Mouse (Mus musculus) gastrocnemius, adult 18-20 months (tissue): Measurements from ENCODE around the gene Slc6a5. TPM values are rescaled to one million over a fixed set of nuclear protein-coding genes. Genes with fewer than 3 reads are reported as not detected.
"Not testable (repeated sequence)": the region's sequence is repeated elsewhere in the genome, so short reads cannot be mapped to it uniquely, and the experiment has no call there.

Experiments
- DNase-seq: peaks from one replicate; pipeline ENCODE4 v3.0.0; 2021; ENCODE audit warnings: low spot score
- total RNA-seq, 2 experiments: library from RNA; stranded (reverse); gene quantifications; 2 replicates each; pipeline ENCODE4 v1.2.3; 2021

Gene Slc6a5
- total RNA-seq, 2 experiments from 2014 or later, result not detected

DNA sequence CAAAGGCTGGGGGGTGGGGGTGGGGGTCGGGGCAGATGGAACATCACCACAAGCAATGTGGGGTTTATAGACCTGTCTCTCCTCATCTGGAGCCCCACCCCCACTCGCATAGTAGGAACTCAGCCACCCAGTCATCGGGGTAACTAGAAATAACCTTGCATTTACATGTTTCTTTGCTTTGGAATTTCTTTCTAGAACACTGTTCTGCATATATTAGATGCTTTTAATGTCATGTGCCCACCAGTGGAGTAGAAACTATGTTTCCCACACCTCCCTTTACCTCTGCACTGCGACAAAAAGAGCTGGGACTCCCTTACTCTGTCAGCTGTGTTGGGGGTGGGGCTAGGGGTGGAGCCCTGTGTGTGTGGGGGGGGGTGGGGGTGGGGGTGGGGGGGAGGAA, 3.2 kb downstream of the Slc6a5 start:
- no peak for DNase-seq

DNA sequence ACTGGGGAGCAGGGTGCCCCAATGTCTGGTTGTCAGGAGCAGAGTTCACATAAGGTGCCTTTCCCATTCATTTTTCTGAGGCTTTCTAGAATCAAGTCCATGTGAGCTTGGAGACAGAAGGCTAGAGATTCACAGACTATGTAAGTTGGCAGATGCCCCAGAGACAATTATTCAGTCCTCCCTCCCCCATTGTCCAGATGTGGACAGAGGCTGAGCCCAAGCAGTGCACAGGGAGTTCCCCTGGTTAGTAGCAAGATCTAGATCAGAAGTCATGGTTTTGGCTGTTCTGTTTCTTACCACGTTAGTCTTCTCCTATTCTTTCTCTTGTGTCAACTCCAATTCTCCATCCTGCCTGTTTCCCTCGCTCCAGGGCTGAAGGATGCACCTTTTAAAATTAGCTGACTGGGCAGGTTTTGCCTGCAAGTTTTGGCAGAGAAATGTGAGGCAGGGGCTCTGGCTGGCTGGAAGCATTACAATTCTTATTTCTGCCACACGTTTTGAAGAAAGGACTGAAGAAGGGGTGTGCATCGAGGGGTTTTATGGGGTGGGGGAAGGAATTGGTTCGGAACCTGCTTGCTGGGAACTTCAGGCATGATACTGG, 3.9 kb downstream of the Slc6a5 start:
- no peak for DNase-seq

DNA sequence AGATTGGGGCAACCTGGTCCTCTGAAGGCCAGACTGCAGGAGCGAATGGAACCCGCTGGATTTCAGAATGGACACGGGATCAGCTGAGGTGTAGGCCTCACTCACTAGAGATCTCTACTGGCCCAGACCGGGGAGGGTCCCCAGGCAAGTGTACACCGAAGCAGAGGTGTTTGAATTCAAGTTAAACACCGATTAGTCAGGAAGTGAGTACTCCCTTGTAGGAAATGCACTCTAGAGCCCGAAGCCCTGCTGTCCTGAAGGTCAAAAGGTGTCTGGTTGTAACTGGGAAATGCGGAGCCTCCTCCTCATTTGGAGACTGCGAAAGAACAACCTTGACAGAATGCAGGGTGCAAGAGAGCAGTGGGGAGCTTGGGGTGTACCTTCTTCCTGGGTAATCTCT, 5.0 kb downstream of the Slc6a5 start:
- DNase-seq, result no peak

DNA sequence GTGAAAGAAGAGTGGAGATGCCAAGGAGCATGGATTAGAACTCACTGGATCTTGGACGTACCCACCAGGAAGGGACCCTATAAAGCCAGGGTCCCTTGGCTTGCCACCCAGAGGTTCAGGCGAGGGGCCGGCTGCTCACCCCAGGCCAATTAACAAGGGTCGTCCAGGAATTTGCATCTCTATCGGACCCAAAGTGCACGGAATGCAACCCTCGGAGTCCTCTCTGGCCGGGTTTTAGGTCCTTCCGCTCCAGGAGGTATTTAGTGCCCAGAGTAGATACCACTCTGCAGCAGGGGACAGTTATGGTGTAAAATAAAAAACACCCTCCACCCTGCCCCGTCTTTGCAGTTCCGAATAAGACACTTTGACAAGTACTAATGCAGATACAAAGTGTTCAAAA, 5.5 kb downstream of the Slc6a5 start:
- no peak for DNase-seq

DNA sequence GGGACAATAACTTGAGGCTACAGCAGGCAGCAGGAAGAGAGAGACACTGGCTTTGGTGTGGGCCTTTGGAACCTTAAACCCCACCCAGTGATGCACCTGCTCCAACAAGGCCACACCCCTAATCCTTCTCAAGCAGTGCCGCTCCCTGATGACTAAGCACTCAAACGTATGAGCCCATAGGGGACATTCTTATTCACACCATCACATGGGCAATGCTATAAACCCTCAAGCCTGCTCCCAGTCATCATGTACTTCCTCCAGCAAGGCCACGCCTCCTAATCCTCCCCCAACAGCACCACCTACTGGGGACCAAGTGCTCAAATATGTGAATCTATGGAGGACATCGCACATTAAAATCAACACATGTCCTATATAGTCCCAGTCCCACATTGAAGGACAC, 9.5 kb downstream of the Slc6a5 start:
- no peak for DNase-seq

DNA sequence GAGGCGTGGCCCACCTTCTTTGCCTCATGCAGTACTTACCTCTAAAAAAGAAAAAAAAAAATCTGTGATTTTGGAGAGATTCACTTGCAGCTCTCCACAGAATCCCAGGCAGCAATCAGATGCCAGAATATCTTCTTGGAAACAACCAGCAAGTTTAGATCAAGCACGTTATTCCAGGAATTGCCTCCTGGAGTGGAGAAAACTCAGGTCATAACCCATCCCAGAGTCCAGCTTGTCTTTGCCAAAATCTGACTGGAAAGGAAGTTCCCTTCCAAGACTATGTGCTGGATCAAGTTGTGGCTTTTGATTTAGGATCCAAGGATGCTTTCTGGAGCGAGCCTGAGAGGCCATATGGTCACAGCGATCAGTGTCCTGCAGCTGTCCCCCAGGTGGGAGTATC, 10.8 kb downstream of the Slc6a5 start:
- DNase-seq, result no peak

DNA sequence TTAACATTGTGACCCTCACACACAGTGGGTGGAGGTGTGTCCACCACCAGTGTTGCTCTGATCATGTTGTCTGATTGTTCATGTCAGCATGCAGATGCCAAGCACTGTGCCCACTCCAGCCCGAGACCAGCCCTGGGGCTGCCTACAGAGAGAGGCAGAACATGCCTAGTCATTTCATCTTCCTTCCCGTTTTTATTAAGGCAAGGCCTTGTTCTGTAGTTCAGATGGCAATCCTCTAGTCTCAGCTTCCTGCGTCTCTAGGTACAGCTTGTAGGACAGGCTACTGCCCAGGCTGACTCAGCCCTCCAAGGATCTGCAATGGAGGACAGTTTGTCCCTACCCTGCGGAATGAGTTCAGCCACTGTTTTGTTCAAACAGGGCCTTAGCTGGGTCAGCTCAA, 13.0 kb downstream of the Slc6a5 start:
- DNase-seq, result peak; percentile 22

DNA sequence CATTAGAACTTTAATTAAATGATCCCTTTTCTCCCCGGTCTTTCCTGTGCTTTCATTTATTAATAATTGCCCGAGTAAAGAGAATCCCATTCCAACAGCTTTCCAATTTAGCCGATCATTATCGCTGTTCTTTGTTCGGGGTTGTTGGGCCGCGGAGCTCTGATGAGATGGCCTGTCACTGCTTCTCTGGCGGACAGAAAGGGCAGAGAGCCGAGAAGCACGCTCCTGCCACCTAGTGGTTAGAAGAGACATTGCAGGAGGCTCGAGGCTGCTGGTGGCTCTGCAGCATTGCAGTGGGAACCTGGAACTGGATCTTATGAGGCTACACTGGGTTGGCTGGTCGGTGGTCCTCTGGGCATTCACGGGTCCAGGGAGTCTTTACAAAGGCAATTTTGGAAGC, 13.4 kb downstream of the Slc6a5 start:
- DNase-seq, result peak; percentile 85

DNA sequence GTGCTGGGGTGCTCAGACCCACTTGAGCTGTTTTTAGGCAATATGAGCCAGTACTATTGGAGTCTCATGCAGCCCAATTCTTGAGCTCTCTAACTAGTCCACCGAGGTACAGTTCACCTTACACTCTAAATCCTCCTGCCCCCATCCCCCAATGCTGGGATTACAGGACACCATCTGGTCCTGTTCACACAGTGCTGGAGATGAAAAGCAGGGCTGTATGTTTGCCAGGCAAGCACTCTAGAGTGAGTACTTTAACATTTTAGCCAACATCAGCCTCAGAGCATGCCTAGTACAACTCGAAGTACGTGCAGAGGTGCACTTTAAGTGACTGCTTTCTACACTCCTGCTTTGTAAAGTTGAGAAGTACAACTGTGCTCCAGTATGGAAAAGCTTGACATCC, 18.6 kb downstream of the Slc6a5 start:
- DNase-seq, result no peak

DNA sequence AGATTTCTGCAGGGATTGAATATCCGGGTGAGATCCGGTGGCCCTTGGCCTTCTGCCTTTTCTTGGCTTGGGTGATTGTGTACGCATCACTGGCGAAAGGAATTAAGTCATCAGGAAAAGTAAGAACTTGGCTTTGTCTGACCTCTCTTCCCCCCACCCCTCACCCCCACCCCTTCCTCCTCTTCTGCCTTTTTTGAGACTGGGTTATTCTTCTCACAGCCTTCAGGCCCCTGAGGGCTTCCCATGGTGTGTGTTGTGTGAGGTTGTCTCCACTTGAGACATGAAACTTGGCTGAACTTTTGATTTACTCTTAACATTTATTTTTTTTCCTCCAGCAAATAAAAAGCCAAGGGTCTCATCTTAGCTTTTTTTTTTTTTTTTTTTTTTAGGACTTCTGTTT, 20.1 kb downstream of the Slc6a5 start:
- DNase-seq, result no peak

DNA sequence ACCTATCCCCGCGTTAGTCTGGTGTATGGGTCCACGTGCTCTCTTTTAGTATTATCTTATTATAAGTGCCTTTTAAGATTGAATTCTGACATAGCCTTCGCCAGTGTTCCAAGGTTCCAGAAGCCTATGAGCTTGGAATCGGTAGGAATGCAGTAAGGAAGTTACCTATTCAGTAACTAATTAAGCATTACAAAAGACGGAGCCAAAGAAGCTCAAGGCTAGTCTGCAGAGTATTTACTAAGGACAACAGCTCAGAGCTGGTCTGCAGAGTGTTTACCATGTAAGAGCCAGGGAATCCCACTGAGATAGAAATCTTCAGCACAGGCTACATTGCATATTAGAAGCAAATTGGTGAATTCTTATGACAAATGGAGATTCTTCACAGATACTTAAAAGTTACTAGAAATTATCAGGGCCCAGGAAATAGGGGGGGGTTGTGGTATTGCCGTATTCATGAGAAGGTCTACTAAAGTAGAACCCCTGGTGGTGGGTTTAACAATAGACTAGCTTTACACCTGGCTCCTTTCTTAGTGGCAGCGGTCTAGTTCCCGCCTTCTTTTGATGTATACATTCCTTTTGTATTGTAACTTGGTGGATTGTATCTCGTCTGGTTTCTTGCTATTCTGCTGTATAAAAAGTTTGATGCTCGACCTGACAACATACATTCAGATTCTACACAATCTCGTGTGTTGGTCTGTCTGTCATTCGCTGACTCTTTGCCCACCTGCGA, 23.6 kb downstream of the Slc6a5 start:
- not testable (repeated sequence) for DNase-seq

DNA sequence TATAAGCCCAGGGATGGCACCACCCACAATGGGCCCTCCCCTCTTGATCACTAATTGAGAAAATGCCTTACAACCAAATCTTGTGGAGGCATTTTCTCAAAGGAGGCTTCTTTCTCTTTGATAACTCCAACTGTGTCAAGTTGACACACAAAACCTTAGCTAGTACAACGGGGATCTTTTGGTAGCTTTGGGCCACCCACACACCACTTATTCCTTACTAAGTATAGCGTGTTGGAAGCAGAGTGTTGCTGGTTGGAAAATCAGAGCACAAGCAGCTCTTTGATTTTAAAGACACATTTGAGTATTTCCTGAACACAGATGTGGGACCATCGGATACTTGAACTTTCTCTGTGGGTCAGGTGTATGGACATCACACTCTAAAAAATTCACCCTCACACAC, 26.9 kb downstream of the Slc6a5 start:
- DNase-seq, result no peak

DNA sequence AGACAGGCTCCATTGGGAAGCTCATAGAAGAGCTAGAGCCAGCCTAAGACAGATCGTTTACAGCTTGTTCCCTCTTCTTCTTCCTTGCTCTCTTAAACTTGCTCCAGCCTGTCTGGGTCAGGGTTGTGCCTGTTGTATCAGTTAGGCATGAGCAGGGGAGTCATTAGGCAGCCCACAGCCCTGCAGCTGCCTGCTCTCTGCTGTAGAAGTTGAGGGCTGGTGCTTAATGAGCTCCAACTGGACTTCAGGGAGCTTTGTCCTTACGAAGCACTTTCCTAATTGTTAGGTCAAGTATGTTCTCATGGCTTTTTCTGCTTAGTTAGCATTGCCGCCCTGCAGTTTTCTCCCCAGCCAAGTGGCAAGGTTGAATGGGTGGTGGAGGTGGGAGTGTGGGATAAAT, 32.1 kb downstream of the Slc6a5 start:
- DNase-seq, result no peak

DNA sequence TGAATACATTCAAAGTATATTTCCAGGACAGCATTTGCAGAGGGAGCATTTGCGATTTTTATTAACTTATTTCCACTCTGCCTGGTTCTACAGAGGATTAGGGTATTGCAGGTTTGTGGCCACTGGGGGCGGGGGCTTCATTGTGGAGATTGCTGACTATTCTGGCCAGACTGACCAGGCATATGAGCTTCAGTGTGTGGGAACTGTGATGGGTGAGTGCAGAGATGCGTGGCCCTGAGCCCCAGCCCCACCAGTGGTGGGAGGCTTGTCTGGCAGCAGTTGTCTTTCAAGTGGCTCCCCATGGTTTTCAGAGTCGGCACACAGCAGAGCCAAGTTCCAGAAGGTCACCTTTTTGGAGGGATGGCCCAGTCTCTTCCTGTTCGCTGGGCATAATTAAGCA, 32.5 kb downstream of the Slc6a5 start:
- DNase-seq, result no peak

DNA sequence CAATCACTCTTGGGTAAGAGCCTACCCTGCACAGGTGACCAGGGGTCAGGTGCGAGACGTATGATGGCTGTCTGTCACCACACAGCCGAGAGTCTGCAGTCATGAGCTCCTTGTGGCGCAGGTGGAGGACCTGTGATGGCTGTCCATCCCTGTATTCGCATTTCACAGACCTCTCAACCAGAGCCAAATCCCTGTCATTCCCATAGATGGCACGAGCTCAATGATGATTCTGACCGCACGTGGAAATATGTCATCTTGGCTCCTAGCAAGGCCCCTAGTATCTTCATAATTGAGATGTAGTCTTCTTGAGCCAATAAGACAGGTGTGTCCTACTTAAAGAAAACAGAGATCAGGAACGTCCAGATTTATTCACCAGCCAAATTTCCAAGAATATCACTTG, 36.7 kb downstream of the Slc6a5 start:
- DNase-seq, result no peak

DNA sequence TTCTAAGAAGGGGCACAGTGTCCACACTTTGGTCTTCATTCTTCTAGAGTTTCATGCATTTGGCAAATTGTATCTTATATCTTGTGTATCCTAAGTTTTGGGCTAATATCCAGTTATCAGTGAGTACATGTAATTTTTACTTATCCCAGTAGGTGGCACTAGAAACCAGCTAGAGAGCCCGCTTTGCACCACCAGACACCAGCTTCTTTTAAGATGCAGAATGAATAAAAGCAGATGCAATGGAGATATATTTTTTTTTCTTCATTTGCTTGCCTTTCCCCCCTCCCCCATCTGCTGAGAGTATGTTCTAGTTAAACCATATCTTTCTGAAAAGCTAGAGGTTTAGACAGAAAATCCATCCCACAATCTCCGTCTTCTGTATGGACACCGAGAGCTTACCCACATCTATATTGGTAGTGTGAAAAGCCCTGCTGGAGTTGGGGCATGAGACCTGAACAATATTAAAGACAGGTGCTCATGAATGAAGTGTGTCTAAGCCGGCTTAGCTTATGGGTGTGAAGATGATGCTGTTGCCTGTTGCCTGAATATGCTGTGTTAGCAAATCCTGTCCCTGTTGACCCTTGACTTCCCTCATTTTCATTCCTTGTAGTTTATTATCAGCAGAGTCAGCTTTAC, 43.7 kb downstream of the Slc6a5 start:
- DNase-seq, result peak; percentile 5

DNA sequence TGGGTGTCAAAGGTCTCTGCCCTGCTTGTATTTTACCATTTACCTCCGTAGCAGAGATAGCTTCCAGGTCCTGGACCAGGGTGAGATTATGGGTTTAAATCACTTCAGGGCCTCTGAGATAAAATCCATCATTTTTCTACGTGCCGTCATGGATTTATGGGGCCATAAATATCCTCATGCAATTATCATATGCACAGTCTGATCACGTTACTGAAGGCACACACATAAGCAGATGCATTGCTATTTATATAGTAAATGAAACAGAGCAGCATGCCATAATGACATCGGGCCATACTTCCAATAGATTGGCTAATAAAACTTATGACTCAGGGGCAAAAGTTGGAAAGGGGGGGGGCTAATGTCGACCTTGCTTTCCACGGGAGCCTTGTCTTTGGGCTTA, 44.9 kb downstream of the Slc6a5 start:
- DNase-seq, result no peak

DNA sequence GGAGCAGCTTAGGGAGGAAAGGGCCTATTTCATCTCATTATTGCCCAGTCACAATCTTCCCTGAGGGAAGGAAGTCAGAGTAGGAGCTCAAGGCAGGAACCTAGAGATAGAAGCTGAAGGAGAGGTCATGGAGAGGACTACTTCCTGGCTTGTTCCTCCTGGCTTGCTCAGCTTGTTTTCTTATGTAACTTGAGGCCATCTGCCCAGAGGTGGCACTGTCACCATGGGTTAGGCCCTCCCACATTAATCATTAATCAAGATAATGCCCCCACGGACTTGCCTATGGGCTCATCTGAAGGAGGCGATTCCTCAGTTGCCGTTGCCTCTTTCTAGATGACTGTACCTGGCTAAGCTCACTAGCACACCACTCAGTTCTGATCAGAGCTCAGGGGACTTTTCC, 47.2 kb downstream of the Slc6a5 start:
- no peak for DNase-seq

DNA sequence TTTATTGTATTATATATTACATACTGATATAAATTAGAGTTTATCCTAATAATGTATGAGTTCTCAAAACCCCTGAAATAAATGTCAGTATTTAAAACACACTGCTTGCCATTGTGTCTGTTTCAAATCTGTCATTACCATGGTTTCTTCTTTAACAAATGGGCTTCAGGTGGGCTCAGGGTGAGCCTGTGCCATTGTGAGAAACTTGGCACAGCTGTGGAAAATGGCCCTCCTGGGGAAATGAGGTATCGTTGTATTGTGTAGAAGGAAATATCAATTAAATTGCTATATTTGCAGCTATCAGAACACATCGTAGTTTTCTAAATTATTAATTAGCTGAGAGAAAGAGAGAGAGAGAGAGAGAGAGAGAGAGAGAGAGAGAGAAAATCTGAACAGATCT, 53.8 kb downstream of the Slc6a5 start:
- DNase-seq, result no peak

DNA sequence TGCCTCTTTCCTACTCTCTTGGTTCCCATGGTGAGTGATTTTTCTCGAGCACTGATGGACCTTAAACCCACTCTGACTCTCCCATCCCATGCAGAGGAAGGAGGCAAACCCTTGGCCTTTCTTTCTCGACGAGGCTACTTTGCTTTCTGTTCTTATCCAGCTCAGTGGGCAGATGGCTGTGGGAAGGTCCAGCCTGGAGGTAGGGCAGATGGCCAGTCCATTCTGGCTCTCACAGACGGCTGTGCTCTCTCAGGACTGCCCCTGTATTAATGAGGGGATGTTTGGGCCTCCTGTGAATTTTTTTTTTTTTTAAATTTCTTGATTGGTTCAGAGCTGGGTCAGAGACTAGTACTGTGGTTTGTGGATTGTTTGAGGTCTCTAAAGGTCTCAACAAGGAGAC, 59.6 kb downstream of the Slc6a5 start:
- no peak for DNase-seq

DNA sequence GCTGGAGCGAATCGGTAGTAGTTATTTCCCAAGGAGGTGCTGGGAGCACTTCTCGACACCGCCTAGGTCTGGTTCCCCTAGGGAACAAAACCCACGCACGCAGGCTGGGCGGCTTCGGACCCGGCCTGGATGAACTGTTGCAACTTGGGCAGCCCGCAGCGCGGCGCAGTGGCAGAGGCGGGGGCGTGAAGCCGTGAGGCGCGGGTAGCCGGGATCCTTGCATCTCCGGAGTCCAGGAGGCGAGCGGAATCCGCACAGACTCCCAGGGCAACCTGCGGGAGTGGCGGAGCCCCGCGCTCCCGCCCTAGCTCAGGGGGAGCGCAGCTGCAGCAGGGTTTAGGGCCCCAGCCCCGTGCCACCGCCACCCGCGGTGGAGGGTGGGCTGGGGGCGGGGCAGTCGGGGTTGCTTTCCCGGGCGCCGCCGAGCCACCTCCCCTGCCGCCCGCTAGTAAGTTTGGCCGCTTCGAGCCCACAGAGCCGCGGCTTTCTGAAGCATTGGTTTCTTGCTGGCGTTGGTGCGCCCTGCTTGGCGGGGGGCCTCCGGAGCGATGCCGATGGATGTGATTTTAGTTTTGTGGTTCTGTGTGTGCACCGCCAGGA, 65.0 kb downstream of the Slc6a5 start, which contains the start of gene Nell1:
Nell1 (plus strand) TSS at position 24 of the 600 bp plus-strand sequence.
- no peak for DNase-seq

DNA sequence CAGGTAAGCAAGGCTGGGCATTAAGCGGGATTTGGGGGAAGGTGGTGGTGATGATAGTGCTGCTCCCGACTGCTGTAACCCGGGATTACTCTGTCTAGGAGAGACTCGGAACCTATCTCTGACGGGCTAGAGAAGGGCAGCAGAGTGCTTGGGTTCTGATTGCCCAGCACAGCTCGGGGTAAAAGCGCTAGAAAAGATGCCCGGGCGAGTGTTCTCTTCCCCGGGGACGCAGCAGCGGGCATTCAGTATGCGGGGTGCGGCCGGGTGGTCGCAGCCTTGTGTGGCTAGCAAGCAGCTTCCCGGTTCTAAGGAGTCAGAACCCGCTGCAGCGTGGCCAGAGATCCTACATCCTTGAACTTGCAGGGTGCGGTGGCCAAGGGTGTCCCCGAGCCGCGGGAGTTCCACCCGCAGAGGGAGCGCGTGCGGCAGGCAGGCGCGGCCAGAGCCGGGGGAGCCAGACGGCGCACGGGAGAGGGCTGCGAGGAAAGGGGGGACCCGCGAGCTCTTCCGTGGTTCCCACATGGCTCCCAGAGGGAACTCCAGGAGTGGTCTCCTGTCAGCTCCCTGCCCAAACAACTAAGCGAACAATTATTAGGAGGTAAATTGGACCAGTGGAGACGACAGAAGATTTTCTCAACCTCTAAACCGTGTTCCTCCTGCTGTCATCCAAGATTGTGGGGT, 65.6 kb downstream of the Slc6a5 start:
- no peak for DNase-seq
